Mouse (Mus musculus) lung, postnatal 10 days (tissue): ENCODE measurements at regions not wholly inside any gene's neighbourhood (a gene's known extent, or its start where the extent isn't known, plus 50 kb on each side); places are given as distances from the start of the nearest gene placed in this dataset.

ENCODE experiments used
- DNase-seq: peaks from one replicate; pipeline ENCODE4 v3.0.0; 2021

DNA sequence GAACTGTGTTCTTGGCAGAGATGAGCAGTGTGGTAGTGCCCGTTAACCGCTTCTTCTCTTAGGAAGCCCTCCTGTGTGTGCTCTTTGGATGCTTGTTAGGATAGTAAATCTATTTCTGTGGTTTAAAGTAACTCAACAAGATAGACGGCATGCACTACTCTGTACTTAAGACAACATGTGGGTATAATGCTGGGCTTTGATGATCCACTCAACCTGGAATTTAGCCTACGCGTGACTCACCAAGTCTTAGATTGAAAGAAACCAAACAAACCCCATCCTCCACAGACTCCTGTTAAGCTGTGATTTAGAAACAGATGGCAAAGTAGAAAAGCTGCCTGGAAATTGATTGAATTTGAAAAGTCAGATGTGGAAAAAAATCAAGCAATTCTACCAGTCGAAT is 673.5 kb downstream of the Olfm4 start:
- no peak for DNase-seq

DNA sequence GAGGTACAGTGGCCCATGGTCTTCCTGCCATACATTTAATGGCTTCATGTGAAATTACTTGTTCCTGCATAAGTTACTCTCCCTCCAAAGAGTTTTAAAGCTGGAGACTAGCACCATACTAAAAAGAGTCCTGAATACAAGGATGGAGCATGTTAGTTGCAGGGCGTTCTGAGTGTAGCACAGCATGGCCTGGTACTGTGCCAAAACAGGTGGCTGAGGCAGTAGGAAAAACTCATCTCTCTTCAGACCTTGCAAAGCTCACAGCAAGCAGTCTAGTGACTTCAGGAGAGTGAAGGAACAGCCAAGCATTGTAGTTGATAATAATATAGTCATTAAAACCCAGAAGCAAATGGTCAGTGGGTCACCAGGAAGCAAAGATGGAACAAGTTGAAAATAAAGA is 699.0 kb downstream of the Olfm4 start:
- no peak for DNase-seq

DNA sequence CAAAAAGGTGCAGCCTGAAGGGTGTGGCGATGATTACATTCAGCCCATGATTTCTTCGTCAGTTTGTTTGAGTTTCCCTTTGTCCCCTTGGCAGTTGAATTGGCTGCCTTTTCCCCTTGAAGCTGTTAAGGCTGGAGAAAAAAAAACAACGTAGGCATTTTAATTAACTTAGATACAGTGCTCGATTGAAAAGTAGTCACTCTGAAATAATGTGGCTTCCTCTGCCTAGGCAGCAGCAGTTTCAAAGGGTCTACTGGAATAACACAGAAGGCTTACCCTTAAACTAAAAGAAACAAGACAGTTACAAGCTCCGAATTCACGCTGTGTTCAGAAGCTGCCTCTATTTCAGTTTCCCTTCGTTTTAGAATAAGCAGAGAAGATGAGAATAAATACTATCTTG is 699.4 kb downstream of the Olfm4 start:
- DNase-seq = no peak

GRCm38 (mm10) chr14:80683703-80684102 is 699.8 kb downstream of the Olfm4 start:
- DNase-seq = peak; percentile 3

DNA sequence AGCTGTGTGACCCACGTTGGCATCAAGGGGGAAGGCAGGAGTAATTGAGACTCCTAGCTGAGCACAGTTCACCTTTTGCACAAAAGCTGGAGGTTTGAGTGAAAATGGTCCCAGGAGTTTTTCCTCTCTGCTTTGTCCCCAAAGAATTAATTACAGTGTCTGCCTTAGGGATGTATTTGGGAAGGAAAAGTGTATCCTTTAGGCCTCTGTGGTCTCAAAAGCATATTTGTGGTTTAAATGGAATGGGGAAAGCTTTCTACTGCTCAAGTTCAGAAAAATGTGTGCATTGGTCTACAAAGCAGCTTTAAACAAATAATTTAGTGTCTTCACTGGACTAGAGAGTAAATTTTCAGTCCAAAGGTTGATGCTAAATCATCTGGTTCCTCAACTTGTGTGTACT is 706.6 kb downstream of the Olfm4 start:
- no peak for DNase-seq

GRCm38 (mm10) chr14:80722766-80723531 is 739.1 kb downstream of the Olfm4 start:
- no peak for DNase-seq

GRCm38 (mm10) chr14:80731194-80731593 is 747.3 kb downstream of the Olfm4 start:
- no peak for DNase-seq
